25 mouse cellular contexts compared by ENCODE assay signal in genomic region chr7:134943701-134944100, GRCm38 (mm10). TPM values are rescaled to one million over a fixed set of nuclear protein-coding genes. Genes with fewer than 3 reads are reported as not detected.
"Had no signal": no experiment of that assay in that cellular context is flagged by ENCODE, and none has a peak within 500 bp of the region (broad histone marks: within the 10 kb centered on the region; RNA-seq: fewer than 3 reads in every experiment).

No protein-coding gene starts in this region.

- H3K4me3 ChIP-seq: layer of hippocampus, adult 2 months; left cerebral cortex, adult 2 months; limb, embryonic 12.5 days; limb, embryonic 15.5 days; lung, embryonic 15.5 days had no signal

- H3K4me2 ChIP-seq: limb, embryonic 12.5 days; limb, embryonic 15.5 days; liver, embryonic 11.5 days; lung, embryonic 15.5 days; midbrain, embryonic 11.5 days had no signal

- H3K9ac ChIP-seq: limb, embryonic 12.5 days; limb, embryonic 15.5 days; liver, embryonic 14.5 days; lung, embryonic 15.5 days had no signal

- DNase-seq: kidney, adult 11 months; kidney, adult 9 months; kidney, postnatal 14 days; layer of hippocampus, adult 9-11 months; left cerebral cortex, postnatal 4 days; lung, adult 18-20 months; lung, postnatal 14 days; lung, postnatal 4 days; midbrain, embryonic 14.5 days; thymus, adult 2 months; thymus, postnatal 25 days had no signal

- H3K27ac ChIP-seq: layer of hippocampus, adult 2 months; left cerebral cortex, adult 2 months; limb, embryonic 12.5 days; limb, embryonic 15.5 days; liver, embryonic 14.5 days; lung, embryonic 15.5 days; stomach, postnatal 0 days had no signal

- H3K27me3 ChIP-seq: limb, embryonic 15.5 days; lung, embryonic 15.5 days had no signal

- H3K9me3 ChIP-seq: limb, embryonic 12.5 days; limb, embryonic 15.5 days; lung, embryonic 15.5 days had no signal

- H3K36me3 ChIP-seq: limb, embryonic 15.5 days; lung, embryonic 15.5 days had no signal

RNA-seq across cellular contexts. Expression of gene Fam196a, which starts 5.5 kb away (rescaled TPM):
- total RNA-seq: megakaryocyte progenitor cell, adult 5-6 weeks; megakaryocyte-erythroid progenitor cell, adult 5-6 weeks had no signal
- polyA plus RNA-seq: large intestine, adult 2 months; liver, embryonic 14.5 days; small intestine, adult 2 months; spleen, adult 2 months; thymus, adult 2 months had no signal
